Mouse (Mus musculus) urinary bladder, postnatal 25 days (tissue): ENCODE measurements around the gene Hnrnpf.

Experiments
- DNase-seq: peaks from one replicate; pipeline ENCODE4 v3.0.0; 2022; ENCODE audit warnings: low spot score

The Hnrnpf gene

DNA sequence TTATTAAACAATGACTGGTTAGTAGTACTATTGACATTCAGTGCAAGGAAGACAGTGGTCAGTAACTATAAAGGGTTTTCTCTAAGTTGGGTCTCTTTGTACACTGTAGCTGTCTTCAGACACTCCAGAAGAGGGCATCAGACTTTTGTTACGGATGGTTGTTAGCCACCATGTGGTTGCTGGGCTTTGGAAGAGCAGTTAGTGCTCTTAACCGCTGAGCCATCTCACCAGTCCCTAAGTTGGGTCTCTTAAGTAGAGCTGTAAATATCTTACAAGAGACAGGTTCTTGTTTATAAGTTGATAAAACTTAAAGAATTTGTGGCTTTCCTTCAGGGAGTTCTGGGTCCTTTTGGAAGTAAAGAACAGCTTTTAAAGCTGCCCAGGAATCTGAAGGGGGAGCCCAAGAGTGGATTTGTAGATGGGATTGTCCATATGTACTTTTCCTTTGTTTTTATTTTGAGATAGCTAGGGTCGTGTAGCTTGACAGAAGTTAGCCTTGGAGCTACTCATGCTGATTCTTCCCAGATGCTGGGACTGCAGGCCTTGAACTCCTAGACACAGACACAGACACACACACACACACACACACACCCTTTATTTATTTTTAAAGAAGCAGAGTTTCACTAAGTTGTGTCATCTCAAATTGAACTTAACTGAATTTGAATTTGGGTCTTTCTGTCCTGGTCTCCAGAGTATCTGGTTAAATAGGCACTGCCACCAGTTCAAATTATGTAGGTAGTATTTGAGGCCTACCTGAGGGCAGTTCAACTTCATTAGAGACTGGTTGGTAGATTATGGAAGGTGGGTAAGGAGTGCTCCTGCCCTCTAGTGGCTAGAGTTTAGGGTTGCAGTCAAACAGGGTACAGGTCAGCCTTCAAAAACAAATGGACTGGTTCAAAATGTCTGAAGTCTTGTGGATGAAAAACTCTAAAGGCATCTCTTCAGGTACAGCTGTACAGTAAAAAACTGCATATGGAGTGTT, 20.8 kb downstream of the Hnrnpf start:
- DNase-seq = no peak

DNA sequence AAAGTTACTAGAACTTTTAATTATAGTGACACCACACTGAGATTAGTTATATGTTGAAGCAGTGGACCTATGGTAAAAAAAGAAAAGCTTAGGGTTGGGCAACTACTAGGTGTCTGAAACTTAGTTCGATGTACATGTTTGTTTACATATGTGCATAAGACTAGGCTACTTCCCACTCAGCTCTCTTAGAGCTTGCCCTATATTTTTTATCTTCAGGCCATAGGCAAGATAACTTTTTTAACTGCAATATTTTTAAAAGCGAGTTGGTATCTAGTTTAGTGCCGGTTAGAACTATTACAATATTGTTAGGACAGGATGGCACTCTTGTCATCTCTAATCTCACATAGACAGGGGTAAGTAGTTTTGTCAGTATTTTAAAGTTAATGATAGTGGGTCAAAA, 21.9 kb downstream of the Hnrnpf start:
- no peak for DNase-seq

GRCm38 (mm10) chr6:117926871-117927491, 26.9 kb downstream of the Hnrnpf start:
- no peak for DNase-seq

GRCm38 (mm10) chr6:117927955-117928354, 27.8 kb downstream of the Hnrnpf start:
- DNase-seq = no peak

DNA sequence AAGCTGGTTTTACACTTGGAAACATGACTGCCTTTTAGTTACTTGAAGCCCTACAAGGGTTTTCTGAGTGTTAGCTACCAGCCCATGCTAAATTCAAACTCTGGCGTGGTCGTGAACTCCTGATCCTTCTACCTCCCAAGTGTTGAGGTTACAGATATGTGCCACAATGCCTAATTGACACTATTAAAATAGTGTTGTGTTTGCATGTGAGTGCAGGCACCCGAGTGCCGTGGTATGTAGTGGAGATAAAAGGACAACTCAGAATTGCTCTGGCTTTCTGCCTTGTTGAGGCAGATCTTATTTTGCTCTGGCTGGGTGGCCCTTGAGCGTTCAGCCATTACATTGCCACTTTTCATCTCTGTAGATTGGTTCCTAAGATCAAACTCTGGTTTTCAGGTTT, 28.6 kb downstream of the Hnrnpf start:
- DNase-seq = no peak

DNA sequence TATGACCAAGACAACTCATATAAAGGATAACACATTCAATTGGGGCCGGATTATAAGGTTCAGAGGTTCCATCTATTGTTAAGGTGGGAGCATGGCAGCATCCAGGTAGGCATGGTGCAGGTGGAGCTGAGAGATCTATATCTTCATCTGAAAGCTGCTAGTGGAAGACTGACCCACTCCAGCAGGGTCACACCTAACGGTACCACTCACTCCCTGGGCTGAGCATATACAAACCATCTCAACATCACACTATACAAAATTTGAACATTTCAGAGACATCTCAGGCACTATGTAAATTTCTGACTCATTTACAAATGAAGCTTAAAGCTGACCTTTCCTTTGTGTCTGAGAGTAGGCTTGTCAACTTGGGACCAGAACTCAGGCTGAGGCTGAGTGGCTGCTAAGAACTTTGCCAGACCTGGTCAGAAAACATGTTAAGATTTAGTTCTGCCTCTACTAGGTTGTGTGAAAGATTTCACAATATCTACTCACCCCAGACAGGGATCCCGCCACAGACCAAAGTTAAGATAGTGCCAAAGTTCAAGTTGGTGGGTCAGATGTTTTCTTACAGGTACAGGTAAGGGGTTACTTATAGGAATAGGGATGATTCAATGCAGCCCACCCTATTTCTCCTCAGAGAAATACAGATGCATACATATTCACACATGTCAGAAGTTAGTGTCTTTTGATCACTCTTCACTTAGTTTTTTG, 30.0 kb downstream of the Hnrnpf start:
- no peak for DNase-seq

- no peak for DNase-seq
These were observed 32.4 kb downstream of the Hnrnpf start for GRCm38 (mm10) chr6:117932325-117933051.

DNA sequence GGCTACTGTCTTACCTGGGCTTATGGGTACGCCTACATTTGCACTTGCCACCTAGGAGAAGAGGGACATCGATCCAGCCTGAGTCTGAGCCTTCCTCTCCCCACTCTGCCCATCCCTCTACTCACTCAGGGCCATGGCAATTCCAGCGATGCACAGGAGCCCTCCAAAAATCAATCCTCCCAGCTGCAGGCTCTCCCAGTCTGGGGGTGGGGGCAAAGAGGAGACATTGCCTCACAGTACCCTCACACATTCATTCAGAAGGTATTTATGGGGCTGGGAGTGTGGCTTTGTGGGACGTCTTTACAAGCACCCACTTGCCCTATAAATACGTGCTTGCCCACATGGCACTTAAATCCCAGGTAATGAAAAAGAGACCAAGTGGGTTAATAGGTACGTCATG, 34.2 kb downstream of the Hnrnpf start:
- no peak for DNase-seq

DNA sequence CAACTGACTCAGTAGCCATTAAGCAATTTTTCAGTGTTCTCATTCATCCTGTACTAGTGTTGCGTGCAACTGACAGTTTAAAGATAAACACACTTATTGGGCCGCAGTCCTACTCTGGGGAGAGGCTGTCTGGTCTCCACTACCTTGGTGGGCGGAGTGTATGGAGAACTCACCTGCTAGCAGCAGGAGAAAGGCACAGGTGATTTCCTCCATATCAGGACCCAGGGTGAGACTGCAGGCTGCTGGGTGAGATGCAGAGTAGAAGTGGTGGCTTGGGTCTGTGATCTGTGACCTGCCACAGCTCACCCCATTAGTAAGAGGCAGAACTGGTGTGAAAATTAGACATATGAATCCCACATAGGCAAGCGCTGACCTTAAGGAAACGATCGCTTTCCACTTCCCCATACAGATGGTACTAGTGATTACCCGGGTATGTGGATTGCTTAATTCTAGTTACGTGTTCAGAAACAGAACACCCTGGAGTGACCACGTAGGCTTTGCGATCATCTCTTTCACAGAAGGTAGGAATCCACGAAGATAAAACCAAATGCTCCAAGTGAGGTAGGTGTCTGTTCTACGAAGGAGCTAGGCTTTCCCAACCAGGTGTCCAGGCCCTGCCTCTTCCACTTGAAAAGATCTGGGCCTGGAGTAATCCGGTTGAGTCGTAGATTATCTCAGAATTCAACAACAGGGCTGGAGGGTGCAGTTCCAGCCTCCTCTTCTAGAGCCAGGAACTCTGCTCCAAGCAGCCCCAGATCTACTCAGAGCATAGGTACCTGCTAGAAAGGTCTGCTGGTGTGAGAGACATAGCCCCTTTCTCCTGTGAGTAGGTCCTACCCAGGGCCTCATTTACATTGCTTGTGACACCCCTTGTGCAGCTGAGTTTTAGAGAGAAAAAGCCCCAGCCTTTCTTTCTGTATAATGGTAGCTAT, 35.8 kb downstream of the Hnrnpf start:
- DNase-seq = no peak

DNA sequence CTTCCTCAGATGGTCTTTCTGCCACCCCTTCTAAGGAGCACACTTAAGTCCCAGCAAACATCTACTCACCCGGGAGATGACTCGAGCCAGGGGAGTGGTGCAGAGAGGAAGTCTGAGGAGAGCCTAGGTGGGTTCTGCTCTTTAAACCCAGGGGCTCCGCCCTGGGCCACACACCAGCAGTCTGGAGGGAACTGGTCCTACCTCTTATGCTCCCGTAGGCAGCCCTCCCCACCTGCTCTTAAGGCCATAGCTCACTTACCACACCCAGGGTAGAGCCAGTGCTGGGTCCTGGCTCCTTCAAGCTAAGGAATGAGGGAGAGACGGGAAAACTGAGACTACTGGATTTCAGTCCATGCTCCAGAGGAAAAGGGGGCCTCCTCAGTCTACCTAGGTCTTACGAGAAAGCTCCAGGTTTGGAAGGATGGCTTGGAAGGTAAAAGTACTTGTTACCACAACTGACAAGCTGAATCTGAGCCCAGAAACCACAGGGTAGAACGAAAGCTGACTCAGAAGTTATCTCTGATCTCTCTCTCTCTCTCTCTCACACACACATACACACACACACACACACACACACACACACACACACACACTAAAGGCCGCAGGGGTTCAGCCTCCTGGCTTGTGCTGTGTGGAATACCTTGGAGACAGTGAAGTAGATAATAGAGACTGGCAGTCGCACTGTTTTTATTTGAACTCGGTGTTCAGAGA, 37.3 kb downstream of the Hnrnpf start, which contains the start of gene Fxyd4:
Fxyd4 (minus strand) TSS at position 471 of the 711 bp plus-strand sequence.
- no peak for DNase-seq

- DNase-seq = no peak
These were observed 38.8 kb downstream of the Hnrnpf start for GRCm38 (mm10) chr6:117938951-117939350.

GRCm38 (mm10) chr6:117942769-117943168, 42.6 kb downstream of the Hnrnpf start:
- no peak for DNase-seq

- DNase-seq = no peak
These were observed 43.8 kb downstream of the Hnrnpf start for GRCm38 (mm10) chr6:117943899-117944298.

- DNase-seq = no peak
These were observed 52.2 kb downstream of the Hnrnpf start for GRCm38 (mm10) chr6:117952330-117952729.

GRCm38 (mm10) chr6:117956161-117956560, 56.0 kb downstream of the Hnrnpf start:
- no peak for DNase-seq

GRCm38 (mm10) chr6:117956851-117957501, 56.9 kb downstream of the Hnrnpf start:
- DNase-seq = no peak

- DNase-seq = no peak
These were observed 63.1 kb downstream of the Hnrnpf start for GRCm38 (mm10) chr6:117963201-117963600.

- DNase-seq = no peak
These were observed 66.6 kb downstream of the Hnrnpf start for GRCm38 (mm10) chr6:117966729-117967128.
